Mouse (Mus musculus) adipocyte (in vitro differentiated cells): ENCODE data around the gene Sult1a1.
A peak's percentile ranks its signal among the peaks of the same experiment; 100 is the strongest.

ENCODE experiments used
- DNase-seq: peaks from one replicate; pipeline ENCODE4 v3.0.0-alpha.2; 2016; ENCODE audit warnings: low spot score

The Sult1a1 gene

DNA sequence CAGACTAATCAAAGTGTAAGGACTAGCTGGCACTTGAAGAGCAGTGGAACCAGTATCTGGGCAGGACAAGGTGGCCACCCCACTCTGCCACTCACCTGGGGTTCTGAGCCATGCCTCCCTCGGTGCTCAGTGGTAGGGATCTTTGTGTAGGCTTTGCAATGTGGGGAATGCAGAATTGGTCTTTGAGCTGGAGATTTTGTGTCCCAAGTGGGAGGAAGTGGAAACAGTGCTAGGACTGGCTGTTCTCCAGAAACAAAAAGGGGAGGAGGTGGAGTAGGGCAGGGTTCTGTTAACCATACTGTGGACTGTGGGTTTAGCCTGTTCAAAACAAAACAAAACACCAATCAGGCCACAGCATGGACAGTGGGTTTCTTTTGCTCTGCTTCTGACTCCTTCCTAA is at the start of gene Sult1a1:
TSS of gene Sult1a1 (minus strand) at position 226 of the 400 bp plus-strand sequence.
- peak; percentile 91 for DNase-seq

DNA sequence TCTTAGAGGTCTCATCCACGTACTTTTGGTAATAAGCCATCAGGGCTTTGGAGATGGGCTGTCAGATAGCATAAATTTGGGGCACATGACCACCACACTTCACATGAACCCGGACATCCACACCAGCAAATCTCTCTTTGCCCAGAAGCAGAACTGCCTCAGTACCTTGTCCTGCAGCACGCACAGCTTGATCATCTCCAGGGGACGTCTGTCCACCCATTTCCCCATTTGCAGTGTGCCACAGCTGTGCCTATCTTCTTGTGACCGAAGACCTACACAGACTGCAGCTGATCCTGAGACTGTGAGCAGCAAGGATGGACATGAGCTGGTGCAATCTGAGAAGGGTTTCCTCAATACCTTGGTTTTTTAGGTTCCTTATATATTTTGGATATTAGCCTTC is 49.4 kb upstream of the Sult1a1 start:
- no peak for DNase-seq

GRCm38 (mm10) chr7:126725077-126725476 is 48.8 kb upstream of the Sult1a1 start:
- DNase-seq: no peak

DNA sequence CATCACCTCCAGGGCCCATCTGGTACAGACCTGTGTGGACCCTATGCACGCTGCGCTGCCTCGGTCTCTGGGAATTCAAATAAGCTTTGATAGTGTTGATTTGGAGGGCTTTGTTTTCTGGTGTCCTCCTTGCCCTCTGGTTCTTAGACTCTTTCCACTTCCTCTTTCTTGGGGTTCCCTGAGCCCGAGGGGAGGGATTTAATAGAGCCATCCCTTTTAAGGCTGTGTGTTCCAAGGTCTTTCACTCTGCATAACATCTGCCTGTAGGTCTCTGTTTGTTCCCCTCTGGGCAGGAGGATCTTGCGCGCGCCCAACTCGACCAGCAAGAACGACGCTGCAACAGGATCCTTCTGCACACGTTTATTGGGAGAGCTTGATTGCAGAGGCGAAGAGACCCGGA is 45.4 kb upstream of the Sult1a1 start:
- DNase-seq: no peak

DNA sequence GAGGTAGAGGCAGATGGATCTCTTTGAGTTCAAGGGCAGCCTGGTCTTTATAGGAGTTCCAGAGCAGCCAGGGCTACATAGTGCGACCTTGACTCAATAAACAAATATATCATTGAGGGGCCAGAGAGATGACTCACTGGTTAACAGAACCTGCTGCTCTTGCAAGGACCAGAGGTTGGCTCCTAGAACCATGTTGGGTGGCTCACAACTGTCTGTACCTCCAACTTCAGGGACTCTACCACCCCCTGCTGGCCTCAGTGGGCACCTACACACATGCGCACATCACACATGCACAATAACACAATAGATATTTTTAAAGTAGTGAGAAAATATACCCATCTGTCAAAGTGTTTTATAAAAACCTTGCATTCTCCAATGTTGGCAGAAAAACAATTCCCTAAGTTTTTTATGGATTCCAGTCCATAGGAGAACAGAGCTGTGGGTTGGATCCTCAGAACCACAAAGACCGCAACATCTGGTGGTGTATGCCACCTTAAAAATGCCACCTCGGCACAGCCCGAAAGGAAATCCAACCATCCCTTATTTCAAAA is 42.6 kb upstream of the Sult1a1 start:
- DNase-seq: no peak

- no peak for DNase-seq
These were observed 41.3 kb upstream of the Sult1a1 start for GRCm38 (mm10) chr7:126717566-126717965.

- no peak for DNase-seq
These were observed 39.4 kb upstream of the Sult1a1 start for GRCm38 (mm10) chr7:126715679-126716078.

- DNase-seq: no peak
These were observed 35.7 kb upstream of the Sult1a1 start for GRCm38 (mm10) chr7:126711910-126712309.

DNA sequence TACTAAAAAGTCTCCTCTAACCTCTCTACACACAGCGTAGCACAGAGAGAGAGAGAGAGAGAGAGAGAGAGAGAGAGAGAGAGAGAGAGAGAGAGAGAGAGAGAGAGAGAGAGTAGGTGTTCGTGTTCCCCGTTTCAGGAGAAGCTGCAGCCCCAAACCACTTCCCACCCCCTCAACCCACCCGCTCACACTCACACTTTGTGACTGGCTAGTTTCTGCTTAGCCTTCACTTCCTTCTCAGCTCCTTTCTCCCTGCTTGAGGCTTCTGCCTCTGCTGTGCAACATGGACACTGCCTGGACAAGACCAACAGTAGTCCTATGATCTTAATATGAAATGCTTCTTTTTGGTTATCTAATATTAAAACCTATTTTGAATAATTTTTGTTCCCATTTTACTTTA is 34.0 kb upstream of the Sult1a1 start:
- no peak for DNase-seq

- no peak for DNase-seq
These were observed 32.1 kb upstream of the Sult1a1 start for GRCm38 (mm10) chr7:126708175-126708952.

GRCm38 (mm10) chr7:126707442-126708174 is 31.4 kb upstream of the Sult1a1 start, which contains the start of gene Coro1a:
TSS of gene Coro1a (minus strand) at chr7:126707787.
- DNase-seq: no peak

GRCm38 (mm10) chr7:126704121-126704980 is 28.1 kb upstream of the Sult1a1 start:
- DNase-seq: no peak

DNA sequence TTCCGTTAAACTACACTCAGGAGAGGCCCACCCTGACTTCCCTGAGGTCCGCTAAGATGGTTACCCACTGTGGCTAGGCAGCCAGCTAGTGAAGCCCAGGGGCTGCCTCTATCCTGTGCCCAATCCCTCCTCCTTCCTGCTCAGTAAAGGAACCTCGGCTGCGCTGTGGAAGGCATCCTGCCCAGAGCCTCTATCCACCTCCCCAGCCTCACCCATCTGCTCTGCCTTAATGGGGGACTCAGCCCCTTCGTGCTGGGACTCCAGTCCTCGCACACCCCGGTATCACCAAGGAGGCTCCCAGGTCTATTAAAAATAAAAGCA is 27.5 kb upstream of the Sult1a1 start:
- DNase-seq: no peak

GRCm38 (mm10) chr7:126702861-126703756 is 26.9 kb upstream of the Sult1a1 start:
- DNase-seq: no peak

- no peak for DNase-seq
These were observed 26.1 kb upstream of the Sult1a1 start for GRCm38 (mm10) chr7:126702358-126702757.

GRCm38 (mm10) chr7:126701559-126702357 is 25.5 kb upstream of the Sult1a1 start:
- DNase-seq: no peak

DNA sequence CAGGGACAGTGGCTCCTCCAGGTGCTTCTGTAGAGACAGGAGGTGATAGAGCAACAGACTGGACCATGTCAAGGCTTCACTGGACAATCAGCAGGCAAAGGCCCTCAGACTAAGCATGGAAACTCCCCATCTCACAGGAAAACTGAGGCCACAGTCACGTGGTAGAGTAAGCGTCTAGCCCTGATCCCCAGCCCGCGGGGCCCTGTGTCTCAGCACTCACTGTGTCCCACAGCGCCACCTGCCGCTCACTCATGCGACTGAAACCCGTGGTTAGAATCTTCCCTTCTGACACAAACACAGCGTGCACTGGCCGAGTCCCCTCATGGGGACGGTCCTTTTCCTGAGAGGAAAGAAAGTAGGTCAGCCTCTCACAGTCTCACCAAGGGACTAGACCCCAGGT is 24.8 kb upstream of the Sult1a1 start:
- peak; percentile 66 for DNase-seq

GRCm38 (mm10) chr7:126700063-126701015 is 24.1 kb upstream of the Sult1a1 start:
- DNase-seq: no peak

DNA sequence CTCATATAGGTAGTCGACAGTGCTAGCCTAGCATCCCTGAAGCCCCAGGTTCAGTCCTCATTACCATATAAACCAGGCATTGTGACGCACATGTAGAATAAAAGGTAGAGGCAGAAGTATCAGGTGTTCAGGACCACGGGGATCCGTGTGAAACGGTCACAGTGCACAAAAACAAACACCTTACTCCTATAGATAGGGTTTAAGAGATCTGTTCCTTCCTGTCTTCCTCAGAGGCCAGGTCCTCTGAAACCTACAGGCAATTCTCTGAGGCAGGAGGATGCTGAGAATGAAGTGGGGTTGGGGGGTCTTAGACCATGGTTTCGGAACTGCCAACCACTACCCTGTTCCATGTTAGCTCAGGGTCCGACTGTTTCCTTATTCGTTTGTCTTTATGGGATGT is 21.6 kb upstream of the Sult1a1 start:
- no peak for DNase-seq
